Mouse (Mus musculus) limb, embryonic 14.5 days (tissue): ENCODE measurements around the gene Defb41. TPM values are rescaled to one million over a fixed set of nuclear protein-coding genes. Genes with fewer than 3 reads are reported as not detected.
"Not testable (repeated sequence)": the region's sequence is repeated elsewhere in the genome, so short reads cannot be mapped to it uniquely, and the experiment has no call there.

Experiments used
- ATAC-seq: fragments of 200-750 bp; cut with Nextera tagmentation; 2 replicates; pipeline ENCODE4 v1.8.0; 2017; ENCODE audit warnings: low read depth, moderate number of reproducible peaks, moderate TSS enrichment; ENCODE audit not compliant: low FRiP score
- DNase-seq: peaks from one replicate; pipeline ENCODE4 v3.0.0-alpha.2; 2015; ENCODE audit warnings: low spot score
- H3K27ac ChIP-seq: fragments of 300-500 bp; sonication (generic); replicated peaks from 2 replicates; pipeline ENCODE4 v1.5.1; 2014; ENCODE audit warnings: low read depth, mild to moderate bottlenecking, low read length, moderate library complexity, mixed read lengths
- H3K27me3 ChIP-seq: fragments of 300-500 bp; sonication (generic); 2 replicates; pipeline ENCODE4 v1.6.1; 2014; ENCODE audit warnings: low read length, mixed read lengths; ENCODE audit not compliant: control insufficient read depth, insufficient read depth
- H3K36me3 ChIP-seq: fragments of 300-500 bp; sonication (generic); 2 replicates; pipeline ENCODE4 v1.6.1; 2014; ENCODE audit warnings: mild to moderate bottlenecking, low read length, moderate library complexity, mixed read lengths; ENCODE audit not compliant: control insufficient read depth, insufficient read depth
- H3K4me1 ChIP-seq: fragments of 300-500 bp; sonication (generic); 2 replicates; pipeline ENCODE4 v1.6.1; 2014; ENCODE audit warnings: antibody characterized with exemption, low read length, mixed read lengths; ENCODE audit not compliant: control insufficient read depth, insufficient read depth
- H3K4me2 ChIP-seq: fragments of 300-500 bp; sonication (generic); replicated peaks from 2 replicates; pipeline ENCODE4 v1.6.1; 2014; ENCODE audit warnings: low read depth, mild to moderate bottlenecking, low read length, moderate library complexity; ENCODE audit not compliant: severe bottlenecking
- H3K4me3 ChIP-seq: fragments of 300-500 bp; sonication (generic); replicated peaks from 2 replicates; pipeline ENCODE4 v1.5.1; 2014; ENCODE audit warnings: low read length
- H3K9ac ChIP-seq: fragments of 300-500 bp; sonication (generic); 2 replicates; pipeline ENCODE4 v1.6.1; 2014; ENCODE audit warnings: mild to moderate bottlenecking, low read depth, low read length, moderate library complexity; ENCODE audit not compliant: severe bottlenecking
- H3K9me3 ChIP-seq: fragments of 300-500 bp; sonication (generic); 2 replicates; pipeline ENCODE4 v1.6.1; 2016; ENCODE audit warnings: low read length; ENCODE audit not compliant: control insufficient read depth
- POLR2A ChIP-seq: fragments of 200-500 bp; IDR thresholded peaks from 2 replicates; pipeline ENCODE4 v1.8.0; 2012; ENCODE audit warnings: inconsistent platforms, mild to moderate bottlenecking, moderate library complexity, borderline replicate concordance; ENCODE audit not compliant: insufficient read depth, insufficient read length; ENCODE audit errors: extremely low read depth
- WGBS: fragments of 180-500 bp; shearing (Covaris S2); extraction: QIAGEN DNeasy Blood & Tissue Kit; methylation state at CpG from one replicate; pipeline ENCODE4 v1.1.7; 2014; 5-methylcytosine and 5-hydroxymethylcytosine counted together
- polyA plus RNA-seq, 2 experiments: library from polyadenylated mRNA; depleted of rRNA in 1 of 2; stranded (reverse) in 1 of 2; unstranded in 1 of 2; fragments of >200 nt; fragmentation: Nextera tagmentation in 1 of 2; extraction: Ambion mirVana in 1 of 2; gene quantifications; 2 replicates each; pipeline versions ENCODE4 v1.2.1 to v1.2.3; 2012 to 2014

Defb41 gene
- polyA plus RNA-seq, 2 experiments, result not detected

GRCm38 (mm10) chr1:18287371-18287770 lies 22.4 kb upstream of the Defb41 start:
- Histone ChIP-seq H3K27ac (no peak overlapping the region), H3K4me1 (no peaks in the 10 kb centered on the region), H3K9me3 (0 out of 2 replicates have a peak, but pooled peaks cover under 1% of the 10 kb centered on the region), H3K9ac (no peak overlapping the region), H3K27me3 (no peaks in the 10 kb centered on the region), H3K4me2 (no peak overlapping the region), H3K4me3 (no peak overlapping the region), H3K36me3 (no peaks in the 10 kb centered on the region)
- no peak for TF ChIP-seq POLR2A
- DNase-seq (no peak), ATAC-seq (no peak)

DNA sequence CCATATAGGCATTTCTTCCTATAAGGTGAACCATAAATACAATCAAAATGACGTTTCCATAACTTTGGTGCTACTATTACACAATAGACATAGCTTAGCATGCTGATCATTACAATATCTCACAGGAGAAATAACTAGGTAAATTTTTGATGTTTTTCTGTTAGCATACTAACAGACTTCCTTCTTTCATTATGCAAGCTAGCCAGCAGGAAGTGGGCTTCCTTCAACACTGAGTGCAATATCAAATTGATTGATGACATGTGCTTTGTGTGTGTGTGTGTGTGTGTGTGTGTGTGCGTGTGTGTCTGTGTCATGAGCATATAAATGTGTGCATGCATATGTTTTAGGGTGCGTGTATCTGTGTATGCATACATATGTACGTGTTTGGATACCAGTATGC lies 6.2 kb upstream of the Defb41 start:
- H3K9me3 ChIP-seq, result no peaks in the 10 kb centered on the region
- H3K27me3 ChIP-seq, result no peaks in the 10 kb centered on the region
- no peak overlapping the region for H3K4me2 ChIP-seq
- H3K9ac ChIP-seq, result no peak overlapping the region
- H3K4me3 ChIP-seq, result no peak overlapping the region
- ATAC-seq (no peak), DNase-seq (no peak)
- TF ChIP-seq POLR2A, result no peak
- H3K4me1 ChIP-seq, result no peaks in the 10 kb centered on the region
- no peaks in the 10 kb centered on the region for H3K36me3 ChIP-seq
- 90% methylated on average over 4 of the region's 4 CpGs for WGBS
- no peak overlapping the region for H3K27ac ChIP-seq

DNA sequence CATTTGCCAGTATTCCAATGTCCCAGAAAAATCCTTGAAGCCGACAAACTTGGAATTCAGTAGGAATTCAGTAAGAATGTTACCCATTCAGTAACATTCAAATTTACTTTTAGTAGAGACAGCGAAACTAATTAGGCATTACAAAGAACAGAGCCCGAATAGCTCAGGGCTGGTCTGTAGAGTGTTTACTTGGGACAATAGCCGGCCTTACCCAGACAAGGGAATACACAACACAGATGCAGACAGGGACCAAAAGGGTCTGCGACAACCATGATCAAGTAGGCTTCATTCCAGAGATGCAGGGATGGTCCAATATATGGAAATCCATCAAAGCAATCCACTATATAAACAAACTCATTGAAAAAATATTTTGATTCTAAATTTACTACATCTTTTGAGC lies 3.9 kb upstream of the Defb41 start:
- no peak overlapping the region for H3K27ac ChIP-seq
- no peaks in the 10 kb centered on the region for H3K4me1 ChIP-seq
- WGBS, result 79% methylated on average over 5 of the region's 5 CpGs
- no peak overlapping the region for H3K9ac ChIP-seq
- DNase-seq (no peak), ATAC-seq (no peak)
- H3K4me2 ChIP-seq, result no peak overlapping the region
- TF ChIP-seq POLR2A, result no peak
- H3K27me3 ChIP-seq, result no peaks in the 10 kb centered on the region
- no peak overlapping the region for H3K4me3 ChIP-seq
- no peaks in the 10 kb centered on the region for H3K9me3 ChIP-seq
- no peaks in the 10 kb centered on the region for H3K36me3 ChIP-seq

DNA sequence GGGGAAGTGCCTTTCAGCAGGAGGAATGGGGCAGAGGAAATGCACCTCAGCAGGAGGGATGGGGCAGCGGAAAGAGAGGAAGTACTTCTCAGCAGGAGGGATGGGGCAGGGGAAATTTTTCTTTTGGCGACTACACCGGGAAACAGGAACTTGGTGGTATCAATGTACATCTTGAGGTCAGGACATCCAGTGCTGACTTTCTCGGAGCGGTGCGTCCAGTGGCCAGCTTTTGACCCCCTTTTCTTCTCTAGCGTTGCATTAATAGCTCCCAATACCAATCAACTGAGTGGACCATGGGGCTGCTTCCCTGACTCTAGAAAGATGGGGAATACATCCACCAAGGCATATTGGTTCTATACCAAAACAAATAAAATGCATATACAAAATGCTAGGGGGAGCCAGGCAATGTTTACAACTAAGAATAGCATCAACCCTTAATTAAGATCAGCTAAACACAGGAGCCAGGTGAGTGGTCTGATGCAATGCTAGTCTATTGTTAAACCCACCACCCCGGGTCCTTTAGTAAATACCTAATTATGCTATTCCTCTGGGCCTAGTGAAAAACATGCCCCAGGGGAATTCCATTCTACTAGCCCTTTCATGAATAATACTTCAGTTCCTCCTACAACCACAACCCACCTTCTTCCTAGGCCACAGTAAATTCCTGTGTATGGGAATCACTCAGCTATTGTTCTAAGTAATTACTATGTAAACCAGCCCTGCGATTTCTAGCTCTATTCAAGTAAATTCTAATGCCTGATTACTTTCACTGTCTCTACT lies 18.9 kb downstream of the Defb41 start:
- not testable (repeated sequence) for H3K4me2 ChIP-seq, H3K27me3 ChIP-seq, H3K36me3 ChIP-seq, H3K9me3 ChIP-seq, H3K9ac ChIP-seq, H3K4me1 ChIP-seq, ATAC-seq, H3K27ac ChIP-seq, H3K4me3 ChIP-seq, DNase-seq
- WGBS, result 81% methylated on average over 9 of the region's 9 CpGs

DNA sequence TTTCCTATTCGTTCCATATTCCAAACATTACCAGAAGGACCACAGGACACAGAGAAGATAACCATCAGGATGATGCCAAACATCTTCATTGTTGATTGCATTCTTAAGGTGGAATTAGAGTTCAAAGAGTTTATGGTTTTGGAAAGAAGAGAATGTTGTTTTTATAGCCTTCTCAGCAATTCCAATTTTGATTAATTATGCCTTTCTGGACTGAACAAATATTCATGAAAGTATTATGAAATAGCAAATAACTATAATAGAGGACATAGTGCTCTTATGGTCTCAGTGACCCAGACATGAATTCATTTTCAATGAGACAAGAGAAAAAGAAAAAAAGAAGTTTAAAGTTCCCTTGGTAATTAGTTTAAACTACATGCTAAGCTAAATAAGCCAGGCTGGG lies 27.6 kb downstream of the Defb41 start, which contains the start of gene Defb18:
Gene Defb18, minus strand, starts transcription at position 101 of the 400 bp plus-strand sequence.
- no peak for ATAC-seq
- no peak for TF ChIP-seq POLR2A
- no peaks in the 10 kb centered on the region for H3K4me1 ChIP-seq

More for the DNA sequence above, 27.6 kb downstream of the Defb41 start, which contains the start of gene Defb18:
- Histone ChIP-seq H3K36me3 (no peaks in the 10 kb centered on the region), H3K27me3 (no peaks in the 10 kb centered on the region), H3K4me3 (no peak within 1 kb of the TSS), H3K9ac (no peak within 1 kb of the TSS), H3K9me3 (no peaks in the 10 kb centered on the region), H3K27ac (no peak within 1 kb of the TSS), H3K4me2 (no peak within 1 kb of the TSS)
- WGBS, result 73% methylated on average over 1 of the region's 1 CpGs
- no peak for DNase-seq
